Mouse (Mus musculus) frontal cortex, postnatal 36 days (tissue): ENCODE measurements at regions not wholly inside any gene's neighbourhood (a gene's known extent, or its start where the extent isn't known, plus 50 kb on each side); places are given as distances from the start of the nearest gene placed in this dataset.

Source experiments
- DNase-seq, 2 experiments: peaks; one replicate each; pipeline ENCODE4 v3.0.0; 2022; ENCODE audit warnings: low spot score in 2 of 2

DNA sequence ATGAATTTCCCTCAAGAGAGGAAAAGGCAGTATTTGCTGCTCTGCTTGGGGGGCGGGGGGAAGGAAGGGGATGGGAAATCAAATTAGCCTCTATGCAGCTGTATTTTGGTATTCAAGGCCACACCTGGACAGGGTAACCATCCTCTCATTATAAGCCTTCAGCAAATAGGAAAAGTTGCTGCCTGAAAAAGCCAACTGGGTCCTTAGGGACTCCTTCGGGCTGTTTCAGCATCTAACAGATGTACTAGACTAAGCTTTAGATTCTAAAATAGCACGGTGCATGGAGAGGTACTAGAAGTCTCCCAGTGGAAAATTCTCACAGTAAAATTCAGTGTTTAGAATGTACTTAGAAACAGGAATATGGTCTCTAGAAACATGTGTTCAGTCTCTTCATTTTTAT, 183.1 kb downstream of the Gm13691 start:
- DNase-seq, result peak in 1 of 2 experiments; percentile 12

DNA sequence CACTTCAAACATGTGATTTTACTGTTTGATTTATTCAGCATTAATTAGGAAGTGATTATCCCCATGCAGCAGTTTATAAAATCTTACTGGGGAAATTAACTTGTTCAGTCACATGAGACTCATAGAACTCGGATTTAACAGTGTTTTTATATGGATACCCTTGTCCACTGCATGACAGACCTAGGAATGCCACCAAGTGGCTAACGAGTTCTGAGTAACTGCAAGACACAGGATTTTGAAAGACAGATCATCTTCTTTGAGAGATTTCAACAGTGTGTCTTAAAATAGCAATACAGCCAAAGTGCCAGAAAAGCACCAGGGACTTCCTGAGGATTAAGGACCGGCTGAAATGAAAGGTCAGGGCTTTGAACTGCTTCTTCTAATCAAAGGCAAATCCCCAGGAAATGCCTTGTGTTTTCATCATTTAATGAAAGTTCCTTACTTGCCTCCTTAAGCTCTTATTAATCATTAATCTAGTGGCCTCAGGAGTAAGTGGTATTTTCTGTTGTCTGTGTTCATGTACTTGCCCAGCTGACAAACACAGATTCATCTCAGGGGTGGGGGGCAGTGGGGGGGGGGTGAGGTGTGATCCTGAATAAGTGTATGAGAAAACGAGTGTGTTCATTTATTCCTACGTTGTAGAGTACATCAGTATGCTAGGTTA, 193.4 kb downstream of the Gm13691 start:
- DNase-seq, result no peak

DNA sequence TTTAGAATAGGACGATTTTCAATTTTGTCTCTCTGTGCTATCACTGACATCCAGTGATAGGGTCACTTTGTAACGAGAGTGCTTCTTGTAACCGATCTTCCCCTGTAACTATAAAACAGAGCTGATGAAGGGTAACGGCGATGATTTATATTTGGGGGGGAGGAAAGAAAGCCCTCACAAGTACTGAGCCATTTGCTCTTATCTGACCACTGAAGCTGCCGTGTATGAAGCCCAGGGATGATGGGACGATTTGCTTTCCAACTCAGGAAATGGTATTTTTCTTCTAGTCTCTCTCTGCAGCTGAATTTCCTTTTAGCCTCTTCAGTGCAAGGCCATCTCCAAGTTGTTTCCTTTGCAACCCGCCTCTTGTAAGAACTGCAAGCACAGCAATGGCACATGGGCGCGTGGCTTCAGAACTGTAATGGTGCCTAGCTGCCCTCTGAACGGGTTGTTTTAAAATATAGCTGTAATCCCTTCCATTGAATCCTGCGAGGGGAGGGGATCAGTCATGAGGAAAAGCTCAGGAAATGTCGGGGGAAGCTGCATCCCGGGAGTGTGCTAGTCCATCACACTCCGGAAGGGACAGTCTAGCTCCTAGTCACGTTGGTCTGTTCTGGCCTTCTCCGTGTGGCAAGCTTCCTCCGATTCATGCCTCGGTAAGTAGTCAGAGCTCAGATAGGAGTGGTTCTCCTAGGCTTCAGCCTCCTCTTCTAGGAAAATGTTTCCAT, 194.1 kb downstream of the Gm13691 start:
- DNase-seq, result no peak

DNA sequence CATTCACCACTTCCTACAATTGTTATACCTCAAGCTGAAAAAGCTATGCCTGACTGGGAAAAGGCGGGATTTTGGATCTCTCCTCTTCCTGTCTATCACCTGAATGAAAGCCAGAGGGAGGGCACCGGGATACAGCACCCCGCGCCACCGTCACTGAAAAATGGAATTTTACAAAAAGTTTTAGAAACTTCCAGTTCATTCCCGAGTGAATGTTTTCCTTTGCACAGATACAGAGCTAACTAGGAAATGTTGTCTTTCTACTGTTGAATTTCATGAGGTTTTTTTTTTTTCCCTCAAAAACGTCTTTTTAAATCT, 194.6 kb downstream of the Gm13691 start:
- no peak for DNase-seq

DNA sequence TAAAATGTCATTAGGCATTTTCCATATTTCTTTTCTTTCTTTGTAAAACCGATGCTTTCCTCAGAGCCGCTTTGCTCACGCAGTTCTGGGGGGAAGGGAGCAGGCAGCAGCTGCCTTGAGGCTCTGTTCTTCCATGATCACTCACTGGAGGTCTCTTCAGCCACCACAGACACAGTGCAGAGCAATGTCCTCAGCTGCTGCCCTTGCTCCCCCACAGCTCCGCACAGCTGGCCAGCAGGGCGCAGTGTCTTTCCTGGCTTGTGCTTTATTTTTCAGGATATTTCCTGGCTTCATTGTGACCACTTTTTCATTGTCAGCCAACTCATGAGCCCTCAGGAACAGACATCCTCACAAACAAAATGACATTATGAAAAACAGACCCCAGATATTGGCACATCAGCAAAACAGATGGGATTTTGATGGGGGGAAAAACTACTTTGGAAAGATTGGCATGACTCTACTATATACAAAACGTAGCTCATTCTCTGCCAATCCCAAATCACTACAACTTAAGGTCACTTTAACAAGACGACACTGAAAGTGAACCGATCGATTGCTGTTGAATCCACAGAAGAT, 195.9 kb downstream of the Gm13691 start:
- DNase-seq, result no peak

DNA sequence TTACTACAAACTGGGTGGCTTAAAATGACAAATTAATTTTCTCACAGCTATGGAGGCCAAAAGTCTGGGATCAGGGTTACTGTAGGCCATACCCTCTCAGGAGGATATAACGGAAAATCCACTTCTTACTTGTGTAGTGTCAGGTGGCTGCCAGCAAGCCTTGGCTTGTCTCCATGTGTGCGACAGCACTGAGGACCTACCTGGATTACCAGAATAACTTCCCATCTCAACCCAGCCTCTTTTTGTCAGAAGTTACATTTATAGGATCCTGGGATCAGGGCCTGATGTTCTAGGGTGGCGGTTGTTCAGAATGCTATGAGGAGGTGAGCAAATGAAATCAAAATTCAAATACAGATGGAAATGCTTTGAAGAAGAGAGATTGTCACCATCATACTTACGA, 197.1 kb downstream of the Gm13691 start:
- no peak for DNase-seq

DNA sequence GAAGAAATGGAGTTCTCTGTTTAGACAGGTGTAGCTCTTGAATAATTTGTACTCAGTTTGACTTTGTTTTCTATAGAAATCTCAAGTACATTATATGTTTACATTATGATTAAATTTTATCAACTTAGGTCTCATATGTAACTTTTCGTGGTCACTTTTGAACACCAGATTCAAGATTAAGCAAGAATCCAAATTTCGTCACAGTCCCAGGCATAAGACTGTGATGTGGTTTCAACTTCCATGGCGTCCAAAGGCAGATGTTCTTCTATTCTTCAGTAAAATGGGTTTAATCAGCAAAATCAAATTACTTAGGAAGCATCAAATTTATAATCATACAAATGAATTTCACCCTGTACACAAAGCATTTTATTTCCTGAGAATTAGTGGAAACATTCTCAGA, 198.9 kb downstream of the Gm13691 start:
- DNase-seq, result no peak

DNA sequence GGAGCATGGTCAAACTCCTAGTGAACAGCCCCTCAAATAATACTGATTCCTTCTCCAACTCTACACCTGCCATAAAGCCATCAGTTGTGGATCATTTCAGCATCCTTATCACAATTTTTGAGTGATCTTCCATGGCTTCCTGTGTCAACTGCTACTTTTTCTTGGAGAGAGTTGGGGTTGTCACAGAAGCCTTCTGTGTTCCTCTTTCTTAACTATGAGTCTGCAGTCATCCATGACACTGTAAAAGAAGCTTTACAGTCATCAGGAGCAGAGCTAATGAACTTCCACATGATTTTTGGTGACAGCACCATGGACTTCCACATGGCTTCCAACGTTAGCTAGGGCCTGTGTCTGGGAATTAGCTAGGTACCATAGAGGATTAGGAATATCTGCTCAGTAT, 208.1 kb downstream of the Calcrl start:
- DNase-seq, result no peak

DNA sequence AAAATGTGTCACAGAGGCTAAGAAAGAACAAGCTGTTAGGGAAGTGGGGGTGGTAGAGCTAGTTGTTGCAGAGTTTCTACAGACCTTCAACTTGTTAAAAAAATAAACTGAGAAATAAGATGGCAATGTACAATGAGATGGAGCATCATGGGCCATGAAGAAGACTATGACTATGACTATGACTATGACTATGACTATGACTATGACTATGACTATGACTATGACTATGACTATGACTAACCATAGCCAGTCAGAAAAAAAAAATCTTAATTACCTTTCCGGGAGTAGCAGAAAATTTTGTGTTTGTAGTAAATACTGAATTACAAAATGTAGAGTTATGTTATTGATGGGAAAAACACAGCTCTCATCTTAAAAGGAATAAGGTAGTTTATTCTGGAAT, 203.2 kb downstream of the Calcrl start:
- no peak for DNase-seq

DNA sequence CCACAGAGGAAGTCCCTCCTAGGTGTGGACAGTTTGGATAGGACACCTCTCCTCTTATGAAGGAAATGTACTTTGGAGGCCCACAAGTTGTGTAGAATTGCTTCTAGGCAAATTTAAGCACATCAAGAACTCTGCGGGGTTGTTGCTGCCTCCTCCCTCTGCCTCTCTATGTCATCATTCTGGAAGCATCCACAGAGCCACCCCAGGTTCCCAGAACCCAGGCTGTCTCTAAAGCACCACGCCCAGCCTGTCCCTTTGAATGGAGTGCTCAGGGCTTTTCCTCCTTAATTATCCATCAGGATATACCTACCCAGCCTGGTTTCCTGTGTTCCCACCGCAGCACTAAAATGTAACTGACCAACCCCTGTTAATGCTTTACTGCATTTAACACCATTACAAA, 195.4 kb downstream of the Calcrl start:
- no peak for DNase-seq

DNA sequence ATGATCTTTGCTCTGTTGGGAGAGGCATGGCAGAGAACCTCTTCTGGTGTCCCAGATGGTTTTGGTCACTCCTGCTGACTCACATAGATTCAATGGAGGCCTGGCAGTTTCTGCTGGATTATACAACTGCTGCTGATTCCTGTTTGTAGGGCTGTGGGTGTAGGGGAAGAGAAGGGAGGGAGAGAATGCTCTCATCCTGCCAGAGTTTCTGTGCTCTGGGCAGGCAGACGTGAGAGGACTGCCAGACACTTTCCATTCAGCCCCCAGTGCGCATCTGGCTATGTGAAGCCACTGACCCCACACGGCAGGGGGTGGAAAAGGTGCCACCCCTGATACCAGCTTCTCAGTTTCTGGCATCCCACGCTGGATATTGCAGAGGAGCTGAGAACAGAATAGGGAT, 189.6 kb downstream of the Calcrl start:
- no peak for DNase-seq

DNA sequence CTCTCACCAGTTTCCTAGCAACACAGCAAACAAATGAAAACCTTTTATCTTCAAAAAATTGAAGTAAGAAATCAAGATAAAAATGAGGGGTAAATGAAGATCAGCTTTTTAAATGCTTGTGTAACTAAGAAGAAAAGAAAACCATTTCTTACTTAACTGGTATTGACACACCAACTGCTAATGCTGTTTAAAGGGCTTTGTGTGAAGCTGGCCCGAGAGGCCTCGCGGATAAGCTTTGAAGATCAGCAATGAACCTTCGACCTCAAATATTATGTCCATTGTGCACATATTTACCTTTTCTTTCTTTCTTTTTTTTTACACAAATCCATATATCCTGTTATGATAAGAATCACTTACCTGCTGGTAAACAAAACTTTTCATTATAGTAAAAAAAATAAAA, 184.0 kb downstream of the Calcrl start:
- DNase-seq, result no peak

DNA sequence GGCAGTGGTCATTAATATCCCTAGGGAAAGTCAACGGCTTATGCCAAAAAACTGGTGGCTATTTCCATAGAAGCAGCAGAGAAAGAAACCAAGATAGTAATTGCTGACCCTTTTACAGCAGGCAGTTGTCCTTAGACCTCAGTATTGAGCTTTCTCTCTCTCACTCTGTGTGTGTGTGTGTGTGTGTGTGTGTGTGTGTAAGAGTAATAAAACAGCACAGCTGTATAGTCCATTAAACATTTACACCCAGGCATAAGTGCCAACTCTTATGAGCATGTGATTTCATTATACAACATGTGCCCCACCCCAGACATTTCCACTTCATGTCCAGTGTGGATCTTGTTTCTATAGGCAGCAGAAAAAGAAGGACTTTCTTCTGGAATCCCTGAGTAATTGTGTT, 183.2 kb downstream of the Calcrl start:
- no peak for DNase-seq

DNA sequence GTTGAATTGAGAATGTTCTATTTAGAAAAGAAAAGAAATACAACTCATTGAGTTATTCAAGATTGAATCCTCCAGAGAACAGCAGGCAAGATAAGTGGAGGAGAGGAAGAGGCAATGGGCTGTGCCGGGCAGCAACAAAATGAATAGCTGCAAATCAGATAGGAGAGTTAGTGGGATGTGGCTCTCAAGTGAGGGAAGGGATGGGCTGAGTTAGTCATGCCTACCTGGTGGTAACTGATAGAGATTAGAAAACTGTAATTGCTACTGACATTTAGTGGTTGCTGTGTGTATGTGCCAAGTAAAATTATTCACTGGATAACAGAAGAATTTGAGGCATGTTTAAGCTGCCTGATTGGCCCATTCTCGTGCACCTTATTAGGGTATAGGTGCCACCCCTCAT, 179.3 kb downstream of the Calcrl start:
- DNase-seq, result no peak

DNA sequence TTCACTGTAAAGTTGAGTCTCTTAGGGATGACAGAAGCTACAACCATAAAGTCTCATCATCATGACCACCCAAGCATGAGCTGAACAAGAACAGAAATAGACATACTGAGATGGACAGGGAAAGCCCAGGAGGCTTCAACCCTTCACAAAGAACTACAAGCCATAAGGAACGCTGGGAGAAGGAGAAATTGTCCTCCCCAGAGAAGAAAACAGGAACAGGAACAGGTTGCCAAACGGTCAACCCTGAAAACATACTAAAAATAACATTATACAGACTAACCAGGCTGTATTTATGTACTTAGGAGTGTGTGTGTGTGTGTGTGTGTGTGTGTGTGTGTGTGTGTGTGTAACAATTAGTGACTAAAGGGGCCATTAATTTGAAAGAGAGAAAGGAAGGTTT, 178.6 kb downstream of the Calcrl start:
- DNase-seq, result no peak

DNA sequence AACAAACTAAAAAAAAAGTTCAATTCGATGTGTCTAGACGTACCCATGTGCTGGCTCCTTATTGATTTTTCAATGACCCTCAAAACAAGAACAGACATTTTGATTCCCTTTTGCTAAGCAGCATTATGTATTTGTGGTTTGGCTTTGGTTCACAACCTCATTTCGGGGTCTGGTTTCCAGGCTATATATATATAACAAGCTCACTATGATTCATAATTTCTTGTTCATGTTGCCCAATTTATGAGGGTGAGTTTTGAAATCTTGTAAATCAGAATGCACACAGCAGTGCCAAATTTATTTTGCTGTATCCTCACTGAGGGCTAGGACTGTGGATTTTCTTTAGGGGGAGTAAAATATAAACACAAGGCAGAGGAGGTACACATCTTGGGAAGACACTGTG, 177.0 kb downstream of the Calcrl start:
- DNase-seq, result no peak

DNA sequence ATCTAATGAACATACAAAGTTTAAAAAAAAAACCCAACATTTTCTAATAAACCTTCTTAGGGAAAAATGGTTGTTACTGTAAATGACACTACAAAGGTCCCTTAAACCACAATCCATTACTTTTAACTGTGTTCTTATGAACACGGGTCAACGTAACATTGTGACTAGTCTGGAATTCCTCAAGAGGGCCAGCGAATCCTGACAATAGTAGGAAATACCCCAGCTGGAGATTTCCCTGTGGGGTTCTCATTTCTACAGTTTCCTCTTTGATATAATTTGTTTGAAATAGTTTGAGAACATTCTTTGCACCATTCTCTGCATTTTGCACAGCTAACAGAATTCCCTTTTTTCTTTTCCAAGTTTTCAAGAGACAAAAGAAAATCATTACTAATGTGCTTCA, 175.3 kb downstream of the Calcrl start:
- no peak for DNase-seq

DNA sequence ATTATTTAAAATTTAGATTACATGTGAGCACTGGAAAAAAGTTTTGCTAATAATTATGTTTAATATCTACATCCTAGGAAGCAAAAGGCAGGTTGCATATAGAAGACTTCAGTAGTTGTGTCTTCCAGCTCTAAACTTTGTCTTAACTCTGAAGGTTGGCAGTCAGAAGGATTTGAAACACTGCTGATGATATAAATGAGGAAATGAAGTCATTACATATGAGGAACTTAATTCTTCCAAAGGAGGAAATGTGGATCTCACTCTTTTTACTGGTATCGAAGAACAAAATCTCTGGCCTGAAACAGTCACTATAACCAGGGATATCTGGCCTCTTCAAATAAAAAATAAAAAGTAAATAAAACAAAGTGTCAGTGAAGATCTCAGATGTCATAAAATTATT, 173.1 kb downstream of the Calcrl start:
- no peak for DNase-seq

DNA sequence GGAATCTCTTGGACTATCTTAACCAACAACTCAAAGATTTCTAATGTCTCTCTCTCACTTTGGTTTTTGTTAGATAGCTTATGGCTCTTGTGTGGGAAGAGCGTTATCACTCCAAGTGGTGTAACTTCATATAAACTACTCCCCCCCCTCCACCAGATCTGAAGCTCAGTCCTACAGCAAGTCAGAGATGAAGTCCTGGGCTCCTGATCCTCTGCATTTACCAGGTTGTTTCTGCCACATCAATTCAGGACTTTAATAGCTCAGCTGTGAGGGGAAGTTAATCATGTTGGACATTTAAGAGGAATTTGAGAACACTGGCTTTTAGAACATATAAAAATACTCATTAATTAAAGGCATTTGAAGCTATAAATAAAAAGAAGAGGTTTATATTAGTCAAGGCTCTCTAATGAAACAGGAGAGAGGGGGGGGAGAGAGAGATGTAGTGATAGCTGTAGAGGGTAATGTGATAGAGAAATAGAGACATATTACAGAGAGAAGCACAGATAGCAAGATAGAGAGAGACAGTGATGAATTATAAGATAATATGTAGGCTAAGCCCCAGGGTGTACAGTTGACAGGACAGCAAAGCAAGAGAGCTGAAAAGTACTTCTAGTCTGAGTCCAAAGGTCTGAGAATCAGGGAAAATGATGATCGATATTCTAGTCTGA, 166.7 kb downstream of the Calcrl start:
- no peak for DNase-seq

DNA sequence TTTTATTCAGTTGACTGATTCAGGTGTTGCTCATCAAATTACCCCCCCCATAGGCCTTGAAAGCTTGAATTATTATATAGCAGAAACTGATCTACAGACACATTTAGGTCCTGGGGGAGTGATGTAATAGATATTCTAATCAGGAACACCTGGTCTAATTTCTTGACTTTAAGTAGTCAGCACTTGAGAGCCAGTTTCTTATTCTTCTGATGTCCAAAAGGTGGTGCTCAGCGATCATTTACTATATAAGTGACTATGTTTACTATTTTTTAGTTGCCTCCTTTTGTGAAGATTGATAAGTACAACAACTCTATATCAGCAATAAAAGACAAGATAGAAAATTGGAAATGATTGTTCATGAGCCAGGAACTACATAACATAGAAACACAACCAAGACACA, 166.0 kb downstream of the Calcrl start:
- DNase-seq, result no peak

DNA sequence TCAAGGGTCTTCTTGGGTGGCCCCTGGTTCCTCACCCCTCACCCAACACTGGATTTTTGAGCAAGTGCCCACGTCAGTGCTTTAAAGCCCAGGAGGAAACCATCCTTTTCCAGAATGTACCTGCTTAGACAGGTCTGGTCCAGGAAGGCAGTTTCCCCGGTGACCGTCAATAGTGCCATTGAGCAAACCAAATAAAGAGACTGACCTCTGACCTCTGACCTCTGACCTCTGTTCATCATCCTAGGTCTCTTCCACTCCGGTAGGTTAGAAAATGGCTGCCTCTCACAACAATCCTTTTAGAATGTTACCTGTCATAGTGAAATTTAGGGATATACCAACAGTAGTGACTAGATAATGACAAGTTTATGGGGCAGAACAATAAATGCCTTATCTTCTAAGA, 164.5 kb downstream of the Calcrl start:
- no peak for DNase-seq

DNA sequence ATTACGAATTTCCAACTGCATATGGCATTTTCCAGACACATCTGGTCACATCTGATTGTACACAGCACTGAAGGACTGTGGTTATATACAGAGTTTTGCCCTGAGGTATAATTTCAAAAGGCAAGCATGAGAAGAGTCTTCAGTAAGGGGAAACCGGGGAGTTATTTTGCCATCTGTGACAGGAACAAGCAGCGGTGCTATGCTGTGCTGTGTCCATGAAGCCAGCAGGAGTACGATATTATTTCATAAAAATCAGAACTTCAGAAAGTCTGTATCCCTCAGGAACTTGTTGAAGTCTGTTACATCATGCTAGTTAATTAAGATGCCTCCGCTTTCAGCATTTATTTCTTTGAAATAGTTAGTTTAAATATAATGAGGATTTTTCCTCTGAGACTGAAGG, 163.7 kb downstream of the Calcrl start:
- DNase-seq, result no peak

DNA sequence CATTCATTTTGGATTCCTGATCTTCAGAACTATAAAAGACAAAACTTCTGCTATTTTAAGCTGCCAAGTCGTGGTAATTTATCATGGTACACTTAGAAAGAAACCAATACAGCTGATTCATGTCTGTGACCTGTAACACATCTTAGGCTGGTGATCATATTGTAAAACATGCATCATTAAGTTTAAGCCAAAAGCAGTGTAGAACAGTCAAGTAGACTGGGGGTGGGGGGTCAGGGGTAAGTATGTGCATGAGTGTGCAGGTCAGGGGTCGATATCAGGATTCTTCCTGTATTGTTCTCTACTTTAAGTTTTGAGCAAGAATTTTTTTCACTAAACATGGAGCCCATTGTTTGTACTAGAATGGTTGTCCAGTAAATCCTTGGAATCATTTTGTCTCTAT, 160.7 kb downstream of the Calcrl start:
- no peak for DNase-seq
